Mouse (Mus musculus) CH12.LX (cell line): ENCODE measurements around the gene Plcb1.

Source experiments
- CHD1 ChIP-seq: IDR thresholded peaks from 2 replicates; pipeline ENCODE4 v1.6.1; 2012; ENCODE audit warnings: low read depth, low read length, improper control_type of control experiment, inconsistent platforms
- CTCF ChIP-seq, 2 experiments: IDR thresholded peaks in 1 of 2; conservative IDR thresholded peaks in 1 of 2; 2 replicates each; pipeline ENCODE4 v1.5.1; 2011 to 2012; ENCODE audit warnings: low read depth in 2 of 2, low read length in 2 of 2, improper control_type of control experiment in 1 of 2, inconsistent platforms in 1 of 2, mild to moderate bottlenecking in 1 of 2, moderate library complexity in 1 of 2
- USF1 ChIP-seq: IDR thresholded peaks from 2 replicates; pipeline ENCODE4 v1.6.1; 2014; ENCODE audit warnings: low read depth, mild to moderate bottlenecking, inconsistent platforms, low read length, improper control_type of control experiment
- ZNF384 ChIP-seq: IDR thresholded peaks from 2 replicates; pipeline ENCODE4 v1.6.1; 2012; ENCODE audit warnings: low read depth, low read length, improper control_type of control experiment, inconsistent platforms

GRCm38 (mm10) chr2:135187659-135188058 lies 401.8 kb downstream of the Plcb1 start:
- no peak for TF ChIP-seq CHD1
- TF ChIP-seq ZNF384 = no peak
- no peak for TF ChIP-seq CTCF (conservative IDR thresholded peaks at IDR 0.05 in 1 of 2, IDR thresholded peaks at IDR 0.05 in 1 of 2; ENCODE audit: low read depth in 2 of 2, low read length in 2 of 2)
- TF ChIP-seq USF1 = no peak
